Mouse (Mus musculus): ENCODE measurements around the gene Olfr61. TPM values are rescaled to one million over a fixed set of nuclear protein-coding genes. Genes with fewer than 3 reads are reported as not detected.
"Not testable (repeated sequence)": the region's sequence is repeated elsewhere in the genome, so short reads cannot be mapped to it uniquely, and the experiment has no call there.

Gene Olfr61
- not detected in 2 replicates for total RNA-seq (2021)
- long read RNA-seq, experiment 1 = 0 reads
- long read RNA-seq, experiment 2 = 0 reads

DNA sequence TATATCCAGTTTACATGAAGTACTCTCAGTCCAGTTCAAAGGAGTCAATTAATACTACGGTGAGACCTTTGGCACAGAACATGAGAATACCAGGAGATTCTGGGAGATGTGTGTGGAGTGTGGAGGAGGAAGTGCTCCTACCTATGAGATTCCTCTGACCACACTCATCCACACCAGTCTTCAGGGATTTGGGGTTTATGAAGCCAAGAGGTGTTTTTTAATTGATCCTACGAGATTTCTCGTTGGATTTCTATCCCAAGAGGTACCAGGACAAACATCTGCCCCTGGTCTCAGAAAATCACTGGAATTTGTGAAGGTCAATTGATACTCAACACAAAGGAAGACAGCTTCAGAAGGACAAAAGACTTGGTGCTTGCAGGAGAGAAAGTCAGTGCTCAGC lies at the start of gene Olfr61:
Gene Olfr61, plus strand, starts transcription at position 301 of the 400 bp plus-strand sequence.
- not testable (repeated sequence) for DNase-seq

- DNase-seq = not testable (repeated sequence)
Observed at GRCm38 (mm10) chr7:140600969-140601368, 27.8 kb upstream of the Olfr61 start, which contains the start of gene Olfr46. Olfr46 (plus strand) TSS chr7:140601269.

- DNase-seq = no peak
Observed at GRCm38 (mm10) chr7:140630559-140630958, 1.8 kb downstream of the Olfr61 start.

DNA sequence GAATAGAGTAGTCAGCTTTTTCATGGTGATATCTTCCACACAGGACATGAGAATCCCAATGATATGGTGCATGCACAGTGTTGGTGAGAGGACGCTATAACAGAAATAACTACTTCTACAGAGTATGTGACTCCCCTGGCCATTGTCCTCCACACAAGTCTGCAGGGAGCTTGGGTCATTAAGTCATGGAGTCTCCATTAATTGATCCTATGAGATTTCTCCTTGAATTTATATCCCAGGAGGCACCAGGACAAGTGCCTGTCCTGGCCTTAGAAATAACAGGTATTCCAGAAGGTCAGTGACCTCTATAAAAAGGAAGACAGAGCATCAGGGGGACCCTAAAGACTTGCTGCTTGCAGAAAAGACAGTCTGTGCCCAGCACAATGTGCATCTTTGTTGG lies 17.4 kb downstream of the Olfr61 start, which contains the start of gene Olfr53:
Gene Olfr53, plus strand, starts transcription at position 301 of the 400 bp plus-strand sequence.
- no peak for DNase-seq

DNA sequence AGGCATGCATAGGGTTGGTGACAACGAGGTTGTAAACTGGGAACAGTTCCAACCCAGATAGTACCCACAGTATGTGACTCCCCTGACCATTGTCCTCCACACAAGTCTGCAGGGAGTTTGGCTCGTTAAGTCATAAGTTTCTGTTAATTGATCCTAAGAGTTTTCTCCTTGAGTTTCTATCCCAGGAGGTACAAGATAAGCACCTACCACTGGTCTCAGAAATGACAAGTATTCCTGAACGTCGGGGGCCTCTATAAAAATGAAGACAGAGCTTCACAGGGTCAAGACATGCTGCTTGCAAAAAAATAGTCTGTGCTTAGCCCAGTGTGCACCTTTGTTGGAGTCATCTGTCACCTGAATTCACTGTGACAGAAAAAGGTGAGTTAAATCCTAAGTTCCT lies 30.9 kb downstream of the Olfr61 start, which contains the start of gene Olfr539:
Gene Olfr539, plus strand, starts transcription at position 301 of the 400 bp plus-strand sequence.
- no peak for DNase-seq

- not testable (repeated sequence) for DNase-seq
Observed at GRCm38 (mm10) chr7:140670693-140671092, 41.9 kb downstream of the Olfr61 start.

- no peak for DNase-seq
Observed at GRCm38 (mm10) chr7:140675863-140676262, 47.1 kb downstream of the Olfr61 start.

- not testable (repeated sequence) for DNase-seq
Observed at GRCm38 (mm10) chr7:140679591-140679990, 50.8 kb downstream of the Olfr61 start.

DNA sequence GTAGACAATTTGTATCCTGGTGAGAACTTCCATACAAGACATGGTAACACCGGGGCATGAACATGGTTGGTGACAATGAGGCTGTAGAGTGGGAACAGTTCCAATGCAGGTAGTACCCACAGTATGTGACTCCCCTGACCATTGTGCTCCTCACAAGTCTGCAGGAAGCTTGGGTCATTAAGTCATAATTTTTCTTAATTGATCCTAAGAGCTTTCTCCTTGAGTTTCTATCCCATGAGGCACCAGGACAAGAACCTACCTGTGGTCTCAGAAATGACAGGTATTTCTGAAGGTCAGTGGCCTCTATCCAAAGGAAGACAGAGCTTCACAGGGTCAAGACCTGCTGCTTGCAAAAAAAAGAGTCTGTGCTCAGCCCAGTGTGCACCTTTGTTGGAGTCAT lies 52.9 kb downstream of the Olfr61 start, which contains the start of gene Olfr45:
Gene Olfr45, plus strand, starts transcription at position 301 of the 400 bp plus-strand sequence.
- DNase-seq = no peak

Other genes starting within 250 kb of the Olfr61 start
- not detected in 2 replicates for gene Olfr531, start 226.1 kb upstream of the Olfr61 start, total RNA-seq (2021)
- gene Olfr532, start 207.3 kb upstream of the Olfr61 start, total RNA-seq (2021) = not detected in 2 replicates
- gene Olfr533, start 165.6 kb upstream of the Olfr61 start, total RNA-seq (2021) = not detected in 2 replicates
- gene Olfr535, start 144.8 kb upstream of the Olfr61 start, total RNA-seq (2021) = not detected in 2 replicates
- gene Olfr536, start 121.6 kb upstream of the Olfr61 start, total RNA-seq (2021) = not detected in 2 replicates
- gene Olfr538, start 61.1 kb upstream of the Olfr61 start, total RNA-seq (2021) = not detected in 2 replicates
- not detected in 2 replicates for gene Olfr46, start 27.7 kb upstream of the Olfr61 start, total RNA-seq (2021)
- gene Olfr53, start 17.5 kb downstream of the Olfr61 start, total RNA-seq (2021) = not detected in 2 replicates
- not detected in 2 replicates for gene Olfr539, start 31.0 kb downstream of the Olfr61 start, total RNA-seq (2021)
- not detected in 2 replicates for gene Olfr45, start 53.0 kb downstream of the Olfr61 start, total RNA-seq (2021)
- not detected in 2 replicates for gene Olfr541, start 68.3 kb downstream of the Olfr61 start, total RNA-seq (2021)
- gene Cyp2e1, start 134.8 kb downstream of the Olfr61 start, total RNA-seq (2021) = 83.0 and 573 TPM in 2 replicates
- gene Syce1, start 158.9 kb downstream of the Olfr61 start, total RNA-seq (2021) = not detected in 2 replicates
- 1.9 and 2.6 TPM in 2 replicates for gene Zfp941, start 193.2 kb downstream of the Olfr61 start, total RNA-seq (2021)
- 1.4 and 31.0 TPM in 2 replicates for gene Urah, start 206.0 kb downstream of the Olfr61 start, total RNA-seq (2021)
- gene Scgb1c1, start 216.6 kb downstream of the Olfr61 start, total RNA-seq (2021) = not detected in 2 replicates
- gene Odf3, start 218.8 kb downstream of the Olfr61 start, total RNA-seq (2021) = not detected in 2 replicates
- gene Gm45785, start 227.4 kb downstream of the Olfr61 start, total RNA-seq (2021) = 0.89 TPM in 1 of 2 replicates, not detected in the other
- gene Ric8a, start 228.0 kb downstream of the Olfr61 start, total RNA-seq (2021) = 44.8 and 61.1 TPM in 2 replicates
- gene Bet1l, start 228.6 kb downstream of the Olfr61 start, total RNA-seq (2021) = 27.4 and 32.1 TPM in 2 replicates